Mouse (Mus musculus): ENCODE data around the gene Agpat2. TPM values are rescaled to one million over a fixed set of nuclear protein-coding genes. Genes with fewer than 3 reads are reported as not detected.

Gene Agpat2
- polyA plus RNA-seq, 1 experiment from 2014 or later = 3.7 TPM

DNA sequence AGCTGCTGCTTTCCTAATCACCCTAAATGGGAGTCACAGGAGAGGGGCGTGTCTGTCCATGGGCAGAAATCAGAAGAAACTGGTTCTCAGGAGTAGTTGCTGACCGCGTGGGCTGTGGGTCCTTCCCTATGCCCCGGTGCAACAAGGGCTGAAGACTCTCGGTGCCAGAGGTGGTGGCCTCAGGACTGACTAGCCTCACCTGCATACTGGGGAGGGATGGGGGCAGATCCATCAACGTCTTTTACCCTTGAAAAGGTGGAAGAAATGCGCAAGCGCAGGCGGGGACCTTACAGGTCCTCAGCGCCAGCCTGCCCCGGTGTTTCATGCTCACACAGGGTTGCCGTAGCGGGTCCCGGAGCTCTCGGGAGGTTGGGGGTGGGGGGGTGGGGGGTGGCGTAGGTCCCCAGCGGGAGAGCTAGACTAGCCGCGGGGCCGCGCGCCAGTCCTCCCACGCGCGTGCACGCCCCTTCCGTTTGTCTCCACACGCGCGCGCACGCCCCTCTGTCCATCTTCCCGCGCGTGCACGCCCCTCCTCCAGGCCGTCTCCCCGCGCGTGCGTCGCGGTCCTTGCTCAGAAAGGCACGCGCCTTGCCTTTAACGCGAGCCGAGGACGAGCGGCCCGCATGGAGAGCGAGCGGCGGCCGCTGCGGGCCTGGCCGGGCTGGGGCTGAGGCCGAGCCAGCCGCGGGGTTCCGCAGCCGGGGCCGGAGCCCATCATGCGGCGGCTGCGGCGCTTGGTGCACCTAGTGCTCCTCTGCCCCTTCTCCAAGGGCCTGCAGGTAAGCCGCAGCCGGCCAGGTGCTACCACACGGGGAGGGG, 23.9 kb upstream of the Agpat2 start, which contains the start of gene Fam69b:
TSS of gene Fam69b (plus strand) at position 537 of the 819 bp plus-strand sequence.
- Histone ChIP-seq H3K4me2 (ENCODE audit: low read length) (peak within 1 kb of the TSS; percentile 94), H3K27me3 (replicated peaks; ENCODE audit: control insufficient read depth, insufficient read depth, low read length) (no peaks in the 10 kb centered on the region), H3K27ac (ENCODE audit: low read length) (peak within 1 kb of the TSS; percentile 76), H3K9ac (replicated peaks; ENCODE audit: low read depth, low read length) (peak within 1 kb of the TSS; percentile 97), H3K36me3 (ENCODE audit: control insufficient read depth, insufficient read depth) (no peaks in the 10 kb centered on the region), H3K4me1 (replicated peaks; ENCODE audit: control insufficient read depth, insufficient read depth, low read length) (peaks cover 41% of the 10 kb centered on the region), H3K4me3 (replicated peaks; ENCODE audit: low read length) (peak within 1 kb of the TSS; percentile 77), H3K9me3 (ENCODE audit: control insufficient read depth, low read length) (no peaks in the 10 kb centered on the region)
- ATAC-seq = peak; percentile 84
- under 1% methylated on average over 66 of the region's 70 CpGs for WGBS

DNA sequence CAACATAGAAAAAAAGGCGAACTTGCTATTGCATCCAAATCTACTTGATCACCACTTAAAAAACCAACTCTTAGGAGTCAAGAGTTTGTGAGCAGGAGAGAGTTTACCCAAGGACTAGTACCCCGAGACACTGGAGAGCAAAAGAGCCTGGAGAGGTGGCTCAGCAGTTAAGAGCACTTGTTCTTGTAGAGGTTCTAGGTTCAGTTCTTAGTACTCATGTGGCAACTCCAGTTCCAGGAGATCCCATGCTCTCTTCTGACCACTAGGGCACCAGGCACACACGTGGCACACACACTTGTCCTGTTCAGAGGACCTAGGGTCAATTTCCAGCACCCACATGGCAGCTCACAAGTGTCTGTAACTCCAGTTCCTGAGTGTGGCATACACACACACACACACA, 21.9 kb upstream of the Agpat2 start:
- no peak overlapping the region for H3K4me3 ChIP-seq (replicated peaks; ENCODE audit: low read length)
- ATAC-seq = no peak
- no peak overlapping the region for H3K27ac ChIP-seq (ENCODE audit: low read length)
- no peak overlapping the region for H3K4me2 ChIP-seq (ENCODE audit: low read length)
- H3K9me3 ChIP-seq (ENCODE audit: control insufficient read depth, low read length) = no peaks in the 10 kb centered on the region
- no peaks in the 10 kb centered on the region for H3K27me3 ChIP-seq (replicated peaks; ENCODE audit: control insufficient read depth, insufficient read depth, low read length)
- H3K9ac ChIP-seq (replicated peaks; ENCODE audit: low read depth, low read length) = no peak overlapping the region
- 75% methylated on average over 3 of the region's 3 CpGs for WGBS
- peaks cover 30% of the 10 kb centered on the region for H3K4me1 ChIP-seq (replicated peaks; ENCODE audit: control insufficient read depth, insufficient read depth, low read length)
- no peaks in the 10 kb centered on the region for H3K36me3 ChIP-seq (ENCODE audit: control insufficient read depth, insufficient read depth)

DNA sequence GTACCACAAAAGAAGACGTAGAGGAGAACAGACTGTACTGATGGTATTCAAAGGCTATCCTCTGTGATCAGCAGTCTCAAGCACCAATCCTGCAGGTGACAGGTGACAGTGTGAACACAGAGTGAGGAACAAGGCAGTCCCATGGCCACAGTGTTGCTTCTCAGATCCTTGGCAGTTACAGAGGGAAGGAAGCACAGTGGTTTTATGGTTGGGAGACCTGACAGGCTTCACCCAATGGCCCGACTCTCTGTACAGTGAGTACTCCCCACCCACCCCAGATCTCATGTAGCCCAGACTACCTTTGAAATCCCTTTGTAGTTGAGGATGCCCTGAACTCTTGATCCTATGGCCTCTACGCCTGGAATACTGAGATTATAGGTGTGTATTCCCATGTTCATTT, 21.2 kb upstream of the Agpat2 start:
- Histone ChIP-seq H3K36me3 (ENCODE audit: control insufficient read depth, insufficient read depth) (no peaks in the 10 kb centered on the region), H3K9me3 (ENCODE audit: control insufficient read depth, low read length) (no peaks in the 10 kb centered on the region), H3K4me2 (ENCODE audit: low read length) (no peak overlapping the region), H3K27ac (ENCODE audit: low read length) (no peak overlapping the region), H3K27me3 (replicated peaks; ENCODE audit: control insufficient read depth, insufficient read depth, low read length) (no peaks in the 10 kb centered on the region), H3K4me1 (replicated peaks; ENCODE audit: control insufficient read depth, insufficient read depth, low read length) (peaks cover 23% of the 10 kb centered on the region), H3K4me3 (replicated peaks; ENCODE audit: low read length) (no peak overlapping the region), H3K9ac (replicated peaks; ENCODE audit: low read depth, low read length) (no peak overlapping the region)
- WGBS = 91% methylated on average over 3 of the region's 3 CpGs
- ATAC-seq = no peak

DNA sequence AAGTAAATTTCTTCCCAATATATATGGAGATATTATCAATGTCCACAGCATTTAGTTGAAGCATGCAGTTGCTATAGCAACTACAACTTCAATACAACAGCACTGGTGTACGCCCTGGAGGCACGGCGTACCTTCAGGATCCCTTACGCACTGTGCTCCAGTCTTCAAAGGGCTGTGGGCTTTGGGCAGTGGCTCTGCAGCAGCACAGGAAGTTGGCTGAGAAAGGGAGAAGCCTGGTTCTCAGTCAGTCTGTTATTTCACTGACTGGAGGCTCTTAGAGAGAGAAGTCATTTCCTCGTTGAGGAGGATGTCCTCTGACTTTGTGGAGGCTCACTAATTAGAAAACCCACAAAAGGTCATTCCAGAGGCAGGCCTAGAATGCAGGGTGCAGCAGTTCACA, 18.8 kb upstream of the Agpat2 start:
- 64% methylated on average over 5 of the region's 5 CpGs for WGBS

DNA sequence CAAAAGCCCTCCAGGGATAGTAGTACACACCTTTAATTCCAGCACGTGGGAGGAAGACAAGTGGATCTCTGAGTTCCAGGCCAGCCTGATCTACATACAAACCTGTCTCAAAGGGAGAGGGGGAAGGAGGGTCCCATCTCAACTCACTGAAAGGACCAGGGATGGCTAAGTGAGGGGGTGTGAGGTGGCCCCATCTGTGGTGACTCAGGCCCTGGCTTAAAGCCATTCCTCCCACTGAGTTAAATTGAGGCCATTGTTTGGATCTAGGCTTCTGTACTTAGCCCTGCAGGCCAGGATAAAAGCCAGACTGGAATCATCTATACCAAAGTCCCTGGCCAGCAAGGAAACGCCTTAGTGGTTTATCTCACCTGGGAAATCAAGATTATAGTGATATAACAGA, 17.0 kb upstream of the Agpat2 start:
- H3K4me1 ChIP-seq (replicated peaks; ENCODE audit: control insufficient read depth, insufficient read depth, low read length) = no peaks in the 10 kb centered on the region
- no peak overlapping the region for H3K4me2 ChIP-seq (ENCODE audit: low read length)
- no peaks in the 10 kb centered on the region for H3K36me3 ChIP-seq (ENCODE audit: control insufficient read depth, insufficient read depth)
- H3K9me3 ChIP-seq (ENCODE audit: control insufficient read depth, low read length) = no peaks in the 10 kb centered on the region
- H3K9ac ChIP-seq (replicated peaks; ENCODE audit: low read depth, low read length) = no peak overlapping the region
- no peaks in the 10 kb centered on the region for H3K27me3 ChIP-seq (replicated peaks; ENCODE audit: control insufficient read depth, insufficient read depth, low read length)
- no peak for ATAC-seq
- H3K27ac ChIP-seq (ENCODE audit: low read length) = no peak overlapping the region
- 31% methylated on average over 2 of the region's 2 CpGs for WGBS
- no peak overlapping the region for H3K4me3 ChIP-seq (replicated peaks; ENCODE audit: low read length)

More for the DNA sequence above, 18.8 kb upstream of the Agpat2 start:
- Histone ChIP-seq H3K27me3 (replicated peaks; ENCODE audit: control insufficient read depth, insufficient read depth, low read length) (no peaks in the 10 kb centered on the region), H3K27ac (ENCODE audit: low read length) (no peak overlapping the region), H3K4me3 (replicated peaks; ENCODE audit: low read length) (no peak overlapping the region), H3K4me2 (ENCODE audit: low read length) (no peak overlapping the region), H3K4me1 (replicated peaks; ENCODE audit: control insufficient read depth, insufficient read depth, low read length) (peaks cover 5% of the 10 kb centered on the region), H3K9me3 (ENCODE audit: control insufficient read depth, low read length) (no peaks in the 10 kb centered on the region), H3K36me3 (ENCODE audit: control insufficient read depth, insufficient read depth) (no peaks in the 10 kb centered on the region), H3K9ac (replicated peaks; ENCODE audit: low read depth, low read length) (no peak overlapping the region)
- ATAC-seq = no peak

DNA sequence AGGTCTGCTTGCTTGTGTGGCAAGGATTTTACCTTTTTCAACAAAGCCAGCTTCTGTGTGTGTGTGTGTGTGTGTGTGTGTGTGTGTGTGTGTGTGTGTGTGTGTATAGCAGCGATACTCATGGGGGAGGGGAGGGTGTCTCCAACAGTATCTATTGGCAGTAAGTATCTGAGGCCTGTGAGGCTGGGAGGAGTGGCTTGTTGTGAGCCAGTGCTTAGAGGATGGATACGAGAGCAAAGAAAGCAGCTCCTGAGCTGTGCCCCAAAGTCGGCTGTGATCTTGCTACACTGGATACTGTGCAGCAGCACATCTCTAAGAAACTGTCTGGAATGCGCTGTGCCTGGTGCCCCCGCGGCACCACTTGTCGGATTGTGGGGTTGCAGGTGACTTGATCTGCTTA, 13.7 kb upstream of the Agpat2 start:
- no peak for ATAC-seq
- WGBS = 63% methylated on average over 7 of the region's 7 CpGs

DNA sequence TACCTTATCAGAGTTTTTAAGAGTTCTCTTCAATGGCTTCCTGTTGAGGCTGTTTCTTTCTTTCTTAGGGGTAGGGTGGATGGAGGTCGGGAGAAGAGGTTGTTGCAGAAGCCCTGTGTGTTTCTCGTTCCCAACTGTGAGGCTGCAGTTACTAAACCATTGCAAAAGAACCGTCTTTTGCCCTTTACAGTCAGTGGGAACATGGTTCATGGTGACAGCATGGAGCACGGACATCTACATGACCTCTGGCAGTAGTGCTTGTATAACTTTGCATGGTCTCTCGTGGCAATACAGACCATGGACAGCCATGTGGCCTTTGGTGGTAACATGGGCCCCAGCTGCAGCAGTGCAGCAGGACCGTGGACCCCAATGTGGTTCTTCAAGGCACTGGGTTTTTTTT, 13.1 kb upstream of the Agpat2 start:
- 78% methylated on average over 6 of the region's 6 CpGs for WGBS
- Histone ChIP-seq H3K4me1 (replicated peaks; ENCODE audit: control insufficient read depth, insufficient read depth, low read length) (no peaks in the 10 kb centered on the region), H3K36me3 (ENCODE audit: control insufficient read depth, insufficient read depth) (no peaks in the 10 kb centered on the region), H3K27me3 (replicated peaks; ENCODE audit: control insufficient read depth, insufficient read depth, low read length) (no peaks in the 10 kb centered on the region), H3K9ac (replicated peaks; ENCODE audit: low read depth, low read length) (no peak overlapping the region), H3K9me3 (ENCODE audit: control insufficient read depth, low read length) (no peaks in the 10 kb centered on the region), H3K4me2 (ENCODE audit: low read length) (no peak overlapping the region), H3K27ac (ENCODE audit: low read length) (no peak overlapping the region), H3K4me3 (replicated peaks; ENCODE audit: low read length) (no peak overlapping the region)
- ATAC-seq = no peak

More for the DNA sequence above, 13.7 kb upstream of the Agpat2 start:
- no peaks in the 10 kb centered on the region for H3K9me3 ChIP-seq (ENCODE audit: control insufficient read depth, low read length)
- no peaks in the 10 kb centered on the region for H3K4me1 ChIP-seq (replicated peaks; ENCODE audit: control insufficient read depth, insufficient read depth, low read length)
- no peak overlapping the region for H3K9ac ChIP-seq (replicated peaks; ENCODE audit: low read depth, low read length)
- no peak overlapping the region for H3K27ac ChIP-seq (ENCODE audit: low read length)
- no peaks in the 10 kb centered on the region for H3K27me3 ChIP-seq (replicated peaks; ENCODE audit: control insufficient read depth, insufficient read depth, low read length)
- H3K4me3 ChIP-seq (replicated peaks; ENCODE audit: low read length) = no peak overlapping the region
- no peak overlapping the region for H3K4me2 ChIP-seq (ENCODE audit: low read length)
- no peaks in the 10 kb centered on the region for H3K36me3 ChIP-seq (ENCODE audit: control insufficient read depth, insufficient read depth)

DNA sequence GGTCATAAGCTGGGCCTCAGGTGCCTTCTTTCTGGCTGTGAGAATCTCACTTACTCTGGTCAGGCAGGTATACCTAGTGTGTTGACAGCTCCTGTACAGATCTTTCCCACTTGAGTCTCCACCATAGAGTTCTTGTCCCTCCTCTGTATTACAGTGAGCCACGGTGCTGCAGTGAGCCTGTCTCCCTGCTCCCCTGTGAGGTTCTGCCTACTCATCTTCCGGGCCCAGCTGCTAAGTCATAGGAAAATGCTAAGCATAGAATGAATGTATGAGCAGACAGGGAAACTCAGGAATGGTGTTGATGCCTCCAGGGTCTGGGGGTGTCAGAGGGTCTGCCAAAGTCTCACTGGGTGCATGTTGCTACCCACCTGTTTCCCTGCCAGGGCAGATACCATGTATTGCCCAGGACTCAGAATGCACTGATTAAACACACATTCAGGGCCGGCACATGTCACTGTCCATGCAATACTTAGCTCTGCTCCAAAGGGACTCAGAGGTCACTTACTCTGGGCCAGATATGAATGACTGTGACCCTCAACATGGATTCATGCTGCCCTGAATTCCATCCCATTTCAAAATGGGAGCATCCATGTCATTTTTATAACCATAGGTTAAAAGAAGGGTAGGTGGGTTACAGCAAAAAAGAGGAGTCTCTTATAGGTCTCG, 11.4 kb upstream of the Agpat2 start:
- H3K4me3 ChIP-seq (replicated peaks; ENCODE audit: low read length) = no peak overlapping the region
- H3K36me3 ChIP-seq (ENCODE audit: control insufficient read depth, insufficient read depth) = no peaks in the 10 kb centered on the region
- H3K4me2 ChIP-seq (ENCODE audit: low read length) = no peak overlapping the region
- no peaks in the 10 kb centered on the region for H3K4me1 ChIP-seq (replicated peaks; ENCODE audit: control insufficient read depth, insufficient read depth, low read length)
- H3K9me3 ChIP-seq (ENCODE audit: control insufficient read depth, low read length) = no peaks in the 10 kb centered on the region
- no peak for ATAC-seq
- no peaks in the 10 kb centered on the region for H3K27me3 ChIP-seq (replicated peaks; ENCODE audit: control insufficient read depth, insufficient read depth, low read length)
- H3K27ac ChIP-seq (ENCODE audit: low read length) = no peak overlapping the region
- H3K9ac ChIP-seq (replicated peaks; ENCODE audit: low read depth, low read length) = no peak overlapping the region
- WGBS = 89% methylated on average over 4 of the region's 4 CpGs

DNA sequence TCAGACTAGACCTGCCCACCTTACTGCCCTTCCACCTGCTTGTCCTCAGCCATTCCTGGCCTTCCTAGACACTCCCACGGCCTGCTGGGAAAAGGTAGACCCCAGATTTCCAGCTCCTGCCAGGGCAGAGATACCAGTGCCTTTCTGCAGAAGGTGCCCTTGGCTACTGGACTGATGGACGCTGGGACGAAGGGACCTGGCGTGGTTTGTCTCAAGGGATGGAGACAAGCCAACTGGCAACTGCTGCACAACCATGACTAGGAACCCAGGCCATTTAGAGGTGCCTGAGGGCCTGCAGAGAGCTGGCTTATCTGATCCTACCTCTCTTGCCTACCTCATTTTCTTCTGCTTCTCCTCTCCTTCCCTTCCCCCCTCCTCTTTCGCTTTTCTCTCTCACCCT, 10.7 kb upstream of the Agpat2 start:
- ATAC-seq = no peak
- H3K4me2 ChIP-seq (ENCODE audit: low read length) = no peak overlapping the region
- H3K9ac ChIP-seq (replicated peaks; ENCODE audit: low read depth, low read length) = no peak overlapping the region

More for the DNA sequence above, 10.7 kb upstream of the Agpat2 start:
- Histone ChIP-seq H3K9me3 (ENCODE audit: control insufficient read depth, low read length) (no peaks in the 10 kb centered on the region), H3K36me3 (ENCODE audit: control insufficient read depth, insufficient read depth) (no peaks in the 10 kb centered on the region), H3K27me3 (replicated peaks; ENCODE audit: control insufficient read depth, insufficient read depth, low read length) (no peaks in the 10 kb centered on the region), H3K27ac (ENCODE audit: low read length) (no peak overlapping the region), H3K4me1 (replicated peaks; ENCODE audit: control insufficient read depth, insufficient read depth, low read length) (no peaks in the 10 kb centered on the region), H3K4me3 (replicated peaks; ENCODE audit: low read length) (no peak overlapping the region)
- 80% methylated on average over 5 of the region's 5 CpGs for WGBS

Measured in forebrain, embryonic 16.5 days (tissue).